7 mouse cellular contexts compared by ENCODE assay signal in the genomic region with DNA sequence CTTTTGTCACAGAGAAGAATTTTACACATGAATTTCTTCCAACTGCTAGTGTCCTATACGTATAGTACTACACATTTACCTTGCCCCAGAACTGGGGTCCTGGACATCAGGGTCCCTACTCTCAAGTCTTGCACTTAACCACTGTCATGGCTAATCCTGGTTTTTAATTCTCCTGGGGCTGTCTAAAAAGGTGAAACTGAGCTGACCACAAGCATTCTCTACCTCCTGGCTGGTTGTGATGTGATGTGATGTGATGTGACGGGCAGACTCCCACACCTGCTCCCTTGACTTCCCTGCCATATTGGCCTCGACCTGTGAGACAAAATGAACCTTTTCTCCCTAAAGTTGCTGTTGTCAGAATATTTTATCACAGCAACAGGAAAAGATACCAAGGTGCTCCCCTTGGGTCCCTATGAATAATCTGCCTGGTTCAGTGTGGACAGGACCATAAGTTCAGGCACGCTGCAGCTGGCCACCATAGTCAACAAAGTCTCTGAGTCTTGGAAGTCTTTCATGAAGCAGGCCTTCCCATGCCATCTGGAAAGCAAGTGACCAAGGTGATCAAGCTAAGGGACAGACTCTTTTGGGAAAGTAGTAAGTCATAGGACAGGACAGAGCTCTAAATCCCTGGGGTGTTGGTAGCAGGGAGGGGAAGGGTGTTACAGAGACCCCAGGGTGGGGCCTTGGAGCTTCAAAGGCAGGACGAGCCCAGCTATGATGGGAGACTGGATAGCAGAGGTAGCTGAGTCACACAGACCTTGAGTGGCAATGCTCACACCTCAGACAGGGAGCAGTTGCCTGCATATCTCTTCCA. TPM values are rescaled to one million over a fixed set of nuclear protein-coding genes. Genes with fewer than 3 reads are reported as not detected.
A peak's percentile ranks its signal among the peaks of the same experiment; 100 is the strongest.
DNase-seq lines count a peak whose midpoint lies in the region; ATAC-seq and TF ChIP-seq lines count a peak whose summit lies in the region.

No protein-coding gene starts in this region.

- no peak for DNase-seq in lung, postnatal 0 days (ENCODE audit: low spot score)
- DNase-seq in lung, adult 18-20 months = no peak
- no peak for DNase-seq in embryo, embryonic 10 days (ENCODE audit: low spot score)
- no peak for DNase-seq in gastrocnemius, adult 8-10 months (ENCODE audit: low spot score in 2 of 2)

- 55% methylated on average over 5 of the region's 5 CpGs for WGBS in lung, postnatal 0 days
- WGBS in forebrain, embryonic 12.5 days = 70% methylated on average over 5 of the region's 5 CpGs
- 68% methylated on average over 5 of the region's 5 CpGs for WGBS in limb, embryonic 15.5 days
- 60% methylated on average over 5 of the region's 5 CpGs for WGBS in stomach, embryonic 14.5 days

- H3K4me1 ChIP-seq in lung, postnatal 0 days (ENCODE audit: insufficient read depth, low read depth, low read length) = peaks cover 13% of the 10 kb centered on the region
- H3K4me1 ChIP-seq in forebrain, embryonic 12.5 days = peaks cover 27% of the 10 kb centered on the region
- peaks cover 26% of the 10 kb centered on the region for H3K4me1 ChIP-seq in limb, embryonic 15.5 days
- peaks cover 14% of the 10 kb centered on the region for H3K4me1 ChIP-seq in stomach, embryonic 14.5 days (ENCODE audit: control insufficient read depth, insufficient read depth, low read length)

- H3K27ac ChIP-seq in lung, postnatal 0 days (ENCODE audit: low read length) = no peak overlapping the region
- H3K27ac ChIP-seq in forebrain, embryonic 12.5 days = peak overlapping the region; percentile 96
- H3K27ac ChIP-seq in limb, embryonic 15.5 days = peak overlapping the region; percentile 97
- H3K27ac ChIP-seq in stomach, embryonic 14.5 days (ENCODE audit: low read length) = peak overlapping the region; percentile 96

- TF ChIP-seq CTCF in lung, postnatal 0 days (IDR thresholded peaks at IDR 0.05) = no peak

- H3K36me3 ChIP-seq in lung, postnatal 0 days (ENCODE audit: insufficient read depth, low read length) = no peaks in the 10 kb centered on the region
- H3K36me3 ChIP-seq in forebrain, embryonic 12.5 days (replicated peaks) = no peaks in the 10 kb centered on the region
- no peaks in the 10 kb centered on the region for H3K36me3 ChIP-seq in limb, embryonic 15.5 days
- no peaks in the 10 kb centered on the region for H3K36me3 ChIP-seq in stomach, embryonic 14.5 days (ENCODE audit: control insufficient read depth, insufficient read depth, low read length)

- H3K4me2 ChIP-seq in lung, postnatal 0 days (replicated peaks; ENCODE audit: low read depth, low read length) = peak overlapping the region; percentile 43
- H3K4me2 ChIP-seq in forebrain, embryonic 12.5 days = peak overlapping the region; percentile 47
- H3K4me2 ChIP-seq in limb, embryonic 15.5 days = peak overlapping the region; percentile 33
- peak overlapping the region; percentile 46 for H3K4me2 ChIP-seq in stomach, embryonic 14.5 days (replicated peaks; ENCODE audit: low read depth, low read length)

- H3K9me3 ChIP-seq in lung, postnatal 0 days (ENCODE audit: low read length) = no peaks in the 10 kb centered on the region
- H3K9me3 ChIP-seq in forebrain, embryonic 12.5 days = no peaks in the 10 kb centered on the region
- H3K9me3 ChIP-seq in limb, embryonic 15.5 days = no peaks in the 10 kb centered on the region
- no peaks in the 10 kb centered on the region for H3K9me3 ChIP-seq in stomach, embryonic 14.5 days (ENCODE audit: control insufficient read depth, low read depth, low read length)

- no peaks in the 10 kb centered on the region for H3K27me3 ChIP-seq in lung, postnatal 0 days (replicated peaks; ENCODE audit: insufficient read depth, low read length)
- H3K27me3 ChIP-seq in forebrain, embryonic 12.5 days = no peaks in the 10 kb centered on the region
- H3K27me3 ChIP-seq in limb, embryonic 15.5 days = no peaks in the 10 kb centered on the region
- no peaks in the 10 kb centered on the region for H3K27me3 ChIP-seq in stomach, embryonic 14.5 days (ENCODE audit: control insufficient read depth, insufficient read depth, low read length)

- H3K9ac ChIP-seq in lung, postnatal 0 days (replicated peaks; ENCODE audit: low read depth) = no peak overlapping the region
- H3K9ac ChIP-seq in forebrain, embryonic 12.5 days = no peak overlapping the region
- no peak overlapping the region for H3K9ac ChIP-seq in limb, embryonic 15.5 days
- H3K9ac ChIP-seq in stomach, embryonic 14.5 days (replicated peaks; ENCODE audit: low read depth, low read length) = no peak overlapping the region

- H3K4me3 ChIP-seq in lung, postnatal 0 days (ENCODE audit: low read depth, low read length) = peak overlapping the region; percentile 93; the same call in 1 of the 2 replicates
- H3K4me3 ChIP-seq in forebrain, embryonic 12.5 days (replicated peaks) = peak overlapping the region; percentile 97
- peak overlapping the region; percentile 94 for H3K4me3 ChIP-seq in limb, embryonic 15.5 days
- H3K4me3 ChIP-seq in stomach, embryonic 14.5 days (ENCODE audit: low read depth, low read length) = peak overlapping the region; percentile 94

- TF ChIP-seq EP300 in lung, postnatal 0 days (IDR thresholded peaks at IDR 0.05) = no peak

- no peak for ATAC-seq in lung, postnatal 0 days
- no peak for ATAC-seq in forebrain, embryonic 12.5 days (ENCODE audit: low FRiP score)
- ATAC-seq in limb, embryonic 15.5 days (ENCODE audit: insufficient number of reproducible peaks, low FRiP score, low TSS enrichment, low read depth) = no peak
- ATAC-seq in stomach, embryonic 14.5 days (ENCODE audit: insufficient number of reproducible peaks, insufficient read depth, low FRiP score, low read depth) = no peak

RNA-seq across cellular contexts. Expression of gene Ppp6r3, which starts 1.1 kb away (rescaled TPM):
- polyA plus RNA-seq in lung, postnatal 0 days (2015; fragmentation: Nextera tagmentation; extraction: Ambion mirVana) = 30.6 and 33.6 TPM in 2 replicates
- polyA plus RNA-seq in forebrain, embryonic 12.5 days (2016; fragmentation: Nextera tagmentation; extraction: Ambion mirVana) = 85.5 and 89.3 TPM in 2 replicates
- 46.8 and 55.6 TPM in 2 replicates for polyA plus RNA-seq in limb, embryonic 15.5 days (2015; fragmentation: Nextera tagmentation; extraction: Ambion mirVana)
- polyA plus RNA-seq in stomach, embryonic 14.5 days (2014; fragmentation: Nextera tagmentation; extraction: Ambion mirVana) = 68.7 and 70.3 TPM in 2 replicates
- 10 to 100 TPM; 54.6 to 64.5 (median 59.5) TPM for total RNA-seq in gastrocnemius, adult 8-10 months (2022)
